Mouse (Mus musculus) myocyte (in vitro differentiated cells): ENCODE data around the gene Rph3al.
A peak's percentile ranks its signal among the peaks of the same experiment; 100 is the strongest.

ENCODE experiments used
- CEBPB ChIP-seq: IDR thresholded peaks from 2 replicates; pipeline ENCODE4 v1.6.1; 2011; ENCODE audit warnings: mild to moderate bottlenecking, moderate library complexity; ENCODE audit not compliant: poor library complexity, insufficient read depth, severe bottlenecking
- E2F4 ChIP-seq: IDR thresholded peaks from one replicate; pipeline ENCODE4 v1.6.1; 2011; ENCODE audit warnings: mild to moderate bottlenecking, control low read depth, moderate library complexity; ENCODE audit not compliant: insufficient read depth
- MAX ChIP-seq: IDR thresholded peaks from one replicate; pipeline ENCODE4 v1.6.1; 2011; ENCODE audit warnings: low read depth, mild to moderate bottlenecking, control low read depth
- MYOD1 ChIP-seq, 3 experiments: IDR thresholded peaks; one replicate each; pipeline ENCODE4 v1.6.1; 2011; ENCODE audit warnings: control low read depth in 2 of 3, low read depth in 2 of 3, mild to moderate bottlenecking in 2 of 3, moderate library complexity in 1 of 3; ENCODE audit not compliant: insufficient read length in 2 of 3, control insufficient read depth in 1 of 3
- MYOG ChIP-seq, 3 experiments: IDR thresholded peaks; one replicate each; pipeline ENCODE4 v1.6.1; 2011; ENCODE audit warnings: control low read depth in 2 of 3, low read depth in 2 of 3, mild to moderate bottlenecking in 2 of 3; ENCODE audit not compliant: insufficient read length in 2 of 3, control insufficient read depth in 1 of 3, insufficient read depth in 1 of 3
- POLR2A ChIP-seq: IDR thresholded peaks from one replicate; pipeline ENCODE4 v1.6.1; 2011; ENCODE audit warnings: low read depth, mild to moderate bottlenecking, control low read depth, moderate library complexity; ENCODE audit not compliant: insufficient read length
- POLR2AphosphoS2 ChIP-seq: IDR thresholded peaks from one replicate; pipeline ENCODE4 v1.6.1; 2011; ENCODE audit warnings: low read depth, control low read depth; ENCODE audit not compliant: insufficient read length
- TCF12 ChIP-seq: IDR thresholded peaks from one replicate; pipeline ENCODE4 v1.6.1; 2011; ENCODE audit warnings: mild to moderate bottlenecking, control low read depth; ENCODE audit not compliant: poor library complexity, insufficient read depth, severe bottlenecking
- USF1 ChIP-seq: IDR thresholded peaks from one replicate; pipeline ENCODE4 v1.6.1; 2011; ENCODE audit warnings: low read depth, mild to moderate bottlenecking, control low read depth, moderate library complexity

GRCm38 (mm10) chr11:75869898-75870297 lies 68.3 kb downstream of the Rph3al start:
- TF ChIP-seq POLR2A (no peak), POLR2AphosphoS2 (no peak), TCF12 (peak; percentile 72), MYOD1 (IDR thresholded peaks at IDR 0.05; ENCODE audit: control insufficient read depth in 1 of 3, insufficient read length in 2 of 3, low read depth in 2 of 3) (peak in 2 of 3 experiments; percentile 94 to 99), USF1 (no peak), CEBPB (no peak), E2F4 (no peak), MAX (no peak), MYOG (IDR thresholded peaks at IDR 0.05; ENCODE audit: control insufficient read depth in 1 of 3, insufficient read depth in 1 of 3, insufficient read length in 2 of 3, low read depth in 2 of 3) (peak in 2 of 3 experiments; percentile 95 to 98)
